Mouse (Mus musculus): ENCODE measurements around the gene Limk2.

Gene Limk2

GRCm38 (mm10) chr11:3294641-3295040 is 114.3 kb downstream of the Limk2 start:
- DNase-seq, result no peak

All from kidney, adult 18-20 months (tissue).